Mouse (Mus musculus): ENCODE results near the gene Mtfr1l.

Gene Mtfr1l

DNA sequence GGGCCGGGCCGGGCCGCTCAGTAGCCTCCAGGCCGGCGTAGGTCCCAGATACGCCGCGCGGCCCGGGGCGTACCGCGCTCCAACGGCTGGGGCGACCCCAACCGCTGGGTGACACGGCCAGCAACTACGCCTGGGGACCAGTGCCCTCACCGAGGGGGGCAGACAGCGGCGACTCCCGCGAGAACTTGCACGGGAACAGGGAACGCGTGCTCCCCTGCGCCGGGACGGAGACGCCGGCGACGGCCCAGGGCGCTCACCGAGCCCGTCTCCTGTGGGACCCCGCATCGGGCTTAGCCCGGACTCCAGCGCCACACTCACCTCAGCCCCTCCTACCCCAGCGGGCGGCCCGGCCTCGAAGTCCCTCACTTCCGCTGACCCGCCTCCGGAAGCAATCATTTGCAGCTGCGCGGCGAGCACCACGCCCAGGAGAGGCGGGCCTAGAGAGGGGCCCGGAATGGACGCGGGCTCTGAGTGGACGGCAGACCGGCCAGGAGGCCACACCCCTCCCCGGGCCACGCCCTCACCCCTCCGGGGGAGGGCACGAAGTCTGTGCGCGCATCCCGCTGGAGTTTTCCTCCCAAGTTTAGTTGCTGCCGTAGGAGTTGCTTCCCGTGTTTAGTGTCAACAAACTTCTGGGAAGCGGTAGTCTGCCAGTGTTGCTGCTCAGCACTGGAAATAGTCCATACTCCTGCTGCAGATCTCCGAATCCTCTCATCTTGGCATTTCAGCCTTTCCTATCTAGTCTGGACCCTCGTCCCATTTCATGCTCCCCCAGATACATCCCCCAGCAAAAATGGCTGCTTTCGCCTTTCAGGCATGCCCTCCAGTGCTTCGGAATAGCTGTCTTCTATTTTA is at the start of gene Mtfr1l:
Gene Mtfr1l (minus strand): TSS at position 456 of the 855 bp plus-strand sequence.
- DNase-seq = peak; percentile 99

DNA sequence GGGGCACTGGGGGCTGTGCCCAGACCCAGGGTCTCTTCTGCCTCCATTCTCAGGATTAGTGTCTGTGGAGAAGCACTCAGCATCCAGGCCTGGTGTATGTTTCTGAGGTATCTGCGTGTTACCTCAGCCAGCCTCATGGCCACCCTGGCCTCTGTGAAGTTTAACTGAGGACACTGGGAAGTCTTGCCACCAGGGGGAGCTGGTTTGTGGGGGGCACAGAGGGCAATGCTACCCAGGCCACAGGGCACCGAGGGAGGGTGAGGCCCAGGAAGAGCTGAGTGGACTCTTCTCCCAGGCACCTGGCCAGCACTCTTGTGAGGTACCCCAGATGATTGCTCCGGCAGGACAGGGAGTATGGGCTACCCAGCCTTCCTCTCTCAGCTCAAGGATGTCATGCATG is 48.3 kb upstream of the Mtfr1l start:
- peak; percentile 63 for DNase-seq

DNA sequence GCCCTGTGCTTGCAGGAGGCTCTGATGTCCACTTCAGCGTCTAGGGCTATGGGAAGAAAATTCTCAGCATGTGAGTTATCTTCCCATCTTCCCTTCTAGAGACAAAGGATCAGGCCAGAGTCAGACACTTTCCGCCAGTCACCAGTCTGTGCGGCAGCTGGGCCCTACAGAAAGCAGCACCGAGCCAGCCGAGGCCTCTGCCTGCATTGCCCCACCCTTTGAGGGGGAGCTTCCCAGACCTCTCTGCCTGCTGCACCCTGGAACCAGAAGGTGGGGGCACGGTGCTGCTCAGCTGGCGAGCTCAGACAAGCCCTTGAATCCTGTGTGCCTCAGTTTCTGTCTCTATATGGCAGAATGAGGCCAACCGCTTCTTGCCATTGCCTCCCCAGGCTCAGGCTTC is 46.2 kb upstream of the Mtfr1l start:
- DNase-seq = no peak

DNA sequence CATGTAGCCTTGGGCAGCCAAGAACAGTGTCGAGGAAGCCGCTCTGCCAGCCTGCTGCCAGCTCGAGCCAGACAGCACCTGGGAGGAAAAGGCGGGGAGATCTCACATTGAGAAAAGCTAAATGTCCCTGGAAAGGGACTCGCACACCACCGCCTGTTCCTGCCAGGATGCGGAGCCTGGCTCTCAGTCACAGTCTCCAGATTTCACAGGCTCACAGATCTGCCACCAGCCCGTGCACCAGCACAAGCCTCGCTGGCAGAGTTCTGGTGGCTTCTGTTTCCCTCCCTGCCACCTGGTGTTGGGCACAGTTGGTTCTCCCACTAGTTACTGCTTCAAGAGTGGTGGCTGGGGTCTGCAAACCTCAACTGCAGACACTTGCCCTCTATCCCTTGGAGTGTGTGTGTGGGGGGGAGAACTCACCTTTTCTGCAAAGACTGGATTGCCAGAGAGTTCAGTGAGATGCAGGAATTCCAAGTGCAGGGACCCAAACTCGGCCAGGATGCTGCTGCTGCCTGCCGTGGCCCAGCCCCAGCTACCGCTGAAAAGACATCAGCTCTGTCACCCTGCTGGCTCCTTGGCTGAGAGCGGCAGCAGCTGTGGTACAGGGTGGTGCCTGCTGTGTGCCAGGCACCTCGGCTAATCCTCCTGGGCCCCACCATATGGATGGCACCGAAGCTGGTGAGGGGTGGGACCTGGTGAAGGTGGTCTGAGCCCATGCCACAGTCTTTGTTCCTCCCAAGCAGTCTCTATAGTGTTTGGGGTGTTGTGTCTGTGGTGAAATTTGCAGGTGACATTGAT is 45.4 kb upstream of the Mtfr1l start:
- no peak for DNase-seq

DNA sequence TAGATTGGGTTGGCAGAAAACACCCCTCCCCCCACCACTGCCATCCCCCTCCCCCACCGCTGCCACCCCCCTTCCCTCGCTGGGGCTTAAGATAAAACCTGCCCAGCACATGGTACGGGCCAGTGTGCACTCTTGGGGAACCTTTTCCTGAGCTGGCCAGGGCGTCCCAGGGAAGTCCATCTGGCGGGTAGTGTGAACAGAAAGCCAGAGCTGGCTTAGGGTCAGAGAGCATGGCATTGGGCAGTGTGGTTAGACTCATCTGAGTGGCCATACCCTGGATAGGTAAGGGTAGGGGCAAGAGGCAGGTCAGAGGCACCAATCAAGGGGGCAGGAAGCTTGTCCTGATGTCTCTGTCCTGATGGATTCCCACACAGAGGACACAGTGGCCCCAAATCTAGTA is 44.4 kb upstream of the Mtfr1l start:
- DNase-seq = no peak

DNA sequence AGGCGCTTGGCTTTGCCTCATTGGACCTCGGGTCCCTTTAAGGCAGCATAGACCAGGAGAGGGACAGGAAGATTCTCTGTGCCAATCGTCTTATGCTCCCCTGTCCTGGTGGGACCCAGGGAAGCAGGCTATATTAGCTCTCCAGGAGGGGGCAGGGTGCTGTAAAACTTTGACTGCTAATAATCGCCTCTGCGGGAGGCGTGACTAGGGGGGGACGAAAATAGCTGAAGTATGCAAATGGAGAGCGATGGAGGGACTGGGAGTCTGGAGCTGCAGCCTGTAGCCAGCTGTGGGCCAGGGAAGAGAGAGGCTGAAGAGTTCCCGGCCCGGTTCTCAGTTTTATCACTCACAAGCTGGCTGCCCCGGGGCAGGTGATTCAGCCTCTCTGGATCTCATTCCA is 44.0 kb upstream of the Mtfr1l start:
- peak; percentile 80 for DNase-seq

DNA sequence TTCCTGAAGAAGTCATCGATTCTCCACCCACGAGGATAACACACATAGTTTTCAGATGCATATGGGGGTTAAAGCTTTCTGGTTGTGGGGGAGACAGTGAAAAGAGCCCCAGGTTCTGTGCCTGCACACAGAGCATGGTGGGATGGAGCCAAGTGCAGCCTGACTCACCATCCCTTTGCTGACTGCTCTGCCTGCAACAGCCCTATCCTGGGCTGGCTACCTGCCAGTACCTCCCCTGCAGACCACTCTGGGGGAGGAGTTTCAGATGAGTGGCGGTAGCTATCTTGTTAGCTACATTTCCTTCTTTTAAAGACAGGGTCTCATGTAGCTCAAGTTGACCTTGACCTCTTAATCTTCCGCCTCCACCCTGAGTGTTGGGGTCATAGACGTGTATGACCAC is 43.2 kb upstream of the Mtfr1l start:
- no peak for DNase-seq

DNA sequence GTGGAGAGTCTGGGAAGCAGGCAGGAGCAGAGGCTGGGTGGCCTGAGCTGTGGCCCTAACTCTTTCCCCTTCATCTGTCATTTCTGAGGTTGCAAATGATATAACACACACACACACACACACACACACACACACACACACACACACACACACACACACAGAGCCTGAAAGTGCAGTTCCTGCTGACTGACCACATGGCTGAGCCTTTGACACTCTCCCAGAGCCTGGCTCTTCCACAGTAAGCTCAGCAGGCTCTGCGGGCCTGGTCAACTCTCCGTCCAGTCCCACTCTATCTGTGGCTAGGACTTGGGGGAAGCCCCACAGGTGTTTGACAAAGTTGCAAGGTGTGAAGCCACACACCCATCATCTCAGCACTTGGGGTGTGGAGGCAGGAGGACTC is 42.1 kb upstream of the Mtfr1l start:
- no peak for DNase-seq

DNA sequence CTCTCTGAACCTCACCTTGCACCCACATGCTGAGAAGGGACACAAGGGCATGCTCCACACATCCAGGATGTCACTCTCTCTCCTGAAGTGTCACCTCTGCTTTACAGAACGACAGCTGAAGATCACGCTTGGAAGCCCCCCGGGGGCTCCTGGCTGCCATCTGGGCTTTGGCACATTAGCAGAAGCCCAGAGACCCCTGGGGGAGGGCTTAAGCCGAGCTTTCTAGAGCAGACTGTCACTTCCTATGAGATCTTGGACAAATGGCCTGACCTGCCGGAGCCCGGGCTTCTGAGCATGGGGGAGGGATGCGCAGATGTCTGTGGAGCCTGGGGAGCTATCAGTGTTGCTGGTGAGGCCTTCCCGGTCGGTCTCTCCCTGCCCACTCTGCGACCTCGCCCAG is 40.3 kb upstream of the Mtfr1l start:
- DNase-seq = no peak

DNA sequence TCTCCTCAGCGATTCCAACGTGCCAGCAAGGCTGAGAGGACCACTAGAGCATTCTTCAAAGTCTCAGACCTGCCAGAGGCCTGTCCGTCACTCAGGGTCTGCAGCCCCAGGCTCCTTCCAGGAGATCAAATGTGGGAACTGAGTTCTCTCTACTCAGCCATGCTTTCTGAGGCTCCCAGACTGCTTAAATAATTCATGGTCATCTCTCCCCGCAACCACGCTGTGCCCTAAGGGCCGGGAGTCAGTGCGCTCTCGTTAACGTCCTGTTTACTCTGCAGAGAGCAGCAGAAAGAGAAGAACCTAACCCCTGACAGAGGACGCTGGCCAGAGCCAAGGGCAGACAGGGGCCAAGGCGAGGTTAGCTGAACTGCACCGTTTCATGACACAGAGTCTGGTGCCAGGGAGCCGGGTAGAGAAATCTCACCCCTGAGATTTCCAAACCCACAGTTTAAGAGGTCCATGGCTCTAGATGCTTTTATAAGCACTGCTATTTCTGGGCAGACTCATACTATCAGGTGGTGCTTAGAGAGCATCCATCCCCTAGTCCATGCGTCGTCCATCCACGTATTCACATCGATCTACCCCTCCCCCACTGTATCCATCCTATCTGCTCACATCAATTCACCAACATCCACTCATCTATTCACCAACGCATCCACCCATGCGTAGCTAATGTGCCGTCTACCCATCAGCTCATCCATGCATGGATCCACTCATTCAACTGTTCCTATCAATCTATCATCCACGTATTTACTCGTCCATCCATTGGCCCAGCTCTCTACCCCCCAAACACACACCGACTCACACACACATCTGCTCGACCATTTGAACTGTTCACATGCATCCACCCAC is 37.5 kb upstream of the Mtfr1l start:
- DNase-seq = no peak

DNA sequence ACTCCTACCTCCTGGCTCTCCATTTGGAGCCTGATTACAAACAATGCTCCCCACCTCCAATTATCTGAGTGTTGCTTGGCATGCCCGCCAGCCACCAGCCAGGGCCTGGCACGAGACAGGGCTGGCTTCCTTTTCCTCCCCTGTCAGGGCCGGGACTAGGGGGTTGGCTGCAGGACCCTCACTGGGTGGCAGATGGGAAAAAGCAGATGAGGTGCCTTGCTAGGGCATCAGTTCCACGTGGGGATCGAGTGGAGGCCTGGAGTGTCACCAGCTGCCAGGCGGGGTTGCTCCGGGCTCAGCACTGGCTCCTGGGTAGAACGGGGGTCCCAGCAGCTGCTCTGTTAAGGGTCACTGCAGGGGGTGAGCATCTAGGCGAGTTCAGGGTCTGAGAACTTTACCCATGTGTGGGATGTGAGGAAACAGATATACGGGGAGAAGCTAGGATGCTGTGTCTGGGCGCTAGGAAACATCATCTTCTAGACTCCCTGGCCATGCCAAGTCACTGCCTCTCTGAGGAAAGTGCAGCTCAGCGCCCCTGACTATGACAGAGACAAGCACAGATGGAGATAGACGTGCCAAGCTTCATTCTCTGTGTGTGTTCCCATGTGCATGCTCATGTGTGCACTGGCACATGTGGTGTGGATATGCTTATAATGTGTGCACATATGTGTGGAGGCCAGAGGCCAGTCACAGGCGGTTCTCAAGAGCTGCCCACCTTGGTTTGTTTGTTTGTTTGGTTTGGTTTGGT is 35.7 kb upstream of the Mtfr1l start:
- no peak for DNase-seq

DNA sequence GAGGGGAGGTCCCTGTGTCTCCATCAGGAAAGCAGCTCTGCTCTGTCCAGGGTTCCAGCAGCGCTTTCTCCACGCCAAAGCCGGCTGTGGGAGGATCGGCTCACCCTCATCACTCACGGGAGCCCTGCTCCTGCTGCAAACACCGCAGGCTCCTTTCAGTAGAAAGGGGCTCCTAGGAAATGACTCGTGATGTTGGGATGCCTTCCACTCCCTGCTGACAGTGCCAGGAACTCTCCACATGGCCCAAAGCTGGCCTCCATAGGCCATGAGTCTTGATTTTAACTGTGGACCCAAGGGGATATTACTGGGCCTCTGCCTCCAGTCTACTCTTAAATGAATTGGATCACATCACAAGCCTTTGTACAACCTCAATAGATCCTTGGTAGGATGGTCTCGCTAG is 34.6 kb upstream of the Mtfr1l start:
- no peak for DNase-seq

DNA sequence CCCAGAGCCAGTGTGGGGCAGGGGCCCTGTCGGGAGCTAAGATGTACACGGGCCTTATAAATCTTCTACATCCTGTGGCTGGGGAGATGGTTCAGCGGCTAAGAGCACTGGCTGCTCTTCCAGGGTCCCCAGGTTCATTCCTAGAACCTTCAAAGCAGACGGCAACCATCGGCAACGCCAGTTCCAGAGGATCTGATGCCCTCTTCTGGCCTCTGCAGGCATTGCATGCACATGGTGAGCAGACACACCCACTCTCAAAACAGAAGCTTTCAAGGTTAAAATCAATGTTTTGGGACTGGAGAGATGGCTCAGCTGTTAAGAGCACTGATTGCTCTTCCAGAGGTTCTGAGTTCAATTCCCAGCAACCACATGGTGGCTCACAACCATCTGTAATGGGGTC is 34.0 kb upstream of the Mtfr1l start:
- no peak for DNase-seq

DNA sequence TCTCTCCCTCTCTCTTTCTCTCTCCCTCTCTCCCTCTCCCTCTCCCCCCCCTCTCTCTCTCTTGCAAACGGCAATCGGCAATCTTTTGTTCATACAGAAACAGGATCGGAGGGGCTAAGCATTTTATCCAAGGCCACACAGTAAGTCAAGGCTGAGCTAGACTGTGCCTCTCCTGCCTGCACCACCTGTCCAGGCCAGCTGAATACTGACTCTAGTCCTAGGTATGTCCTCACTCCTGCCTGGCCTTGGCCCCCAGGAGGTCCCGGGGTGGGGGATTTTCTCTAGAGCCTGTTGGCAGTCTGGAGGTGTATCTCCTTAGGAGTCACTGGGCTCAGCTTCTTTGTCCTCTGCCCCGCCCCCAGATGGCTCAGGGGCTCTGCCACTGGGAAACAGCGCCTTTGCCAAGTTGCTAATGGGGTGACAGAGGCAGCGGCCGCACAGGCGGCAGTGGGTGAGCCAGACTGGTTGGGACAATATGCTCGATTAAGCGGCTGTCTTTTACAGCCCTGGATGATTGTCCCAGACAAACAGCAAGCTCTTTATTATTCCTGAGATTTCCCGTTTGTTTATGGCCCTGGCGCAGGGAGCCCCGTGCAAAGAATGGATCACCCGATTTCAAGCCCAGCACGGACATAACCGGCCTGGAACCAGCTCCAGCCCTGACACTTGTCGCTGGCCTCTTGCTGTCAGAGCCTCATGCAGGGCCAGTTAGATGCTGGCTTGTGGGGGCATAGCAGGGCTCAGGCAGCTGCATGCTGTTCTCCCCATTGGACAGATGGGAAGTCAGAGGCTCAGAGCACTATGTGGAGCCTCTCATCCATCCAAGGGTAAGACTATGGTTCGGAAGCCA is 32.4 kb upstream of the Mtfr1l start:
- DNase-seq = peak; percentile 80

DNA sequence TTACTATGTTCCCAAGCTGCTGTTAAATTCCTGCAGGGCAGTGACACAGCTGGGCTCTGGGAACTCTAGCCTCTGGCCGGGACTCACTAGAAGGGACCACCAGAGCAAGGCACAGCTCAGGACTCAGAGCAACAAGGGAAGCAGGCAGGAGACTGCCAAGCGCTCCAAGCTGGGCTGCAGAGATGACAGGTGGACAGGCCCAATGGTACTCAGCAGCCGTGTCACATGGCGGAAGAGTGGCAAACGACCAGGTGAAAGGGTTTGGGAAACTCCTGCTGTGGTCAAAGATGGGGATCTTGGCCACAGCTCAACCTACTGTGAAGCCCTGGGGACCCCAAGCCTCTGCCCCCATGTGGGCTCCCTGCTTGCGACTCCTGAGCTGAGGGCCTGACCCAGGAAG is 28.9 kb upstream of the Mtfr1l start:
- DNase-seq = no peak

DNA sequence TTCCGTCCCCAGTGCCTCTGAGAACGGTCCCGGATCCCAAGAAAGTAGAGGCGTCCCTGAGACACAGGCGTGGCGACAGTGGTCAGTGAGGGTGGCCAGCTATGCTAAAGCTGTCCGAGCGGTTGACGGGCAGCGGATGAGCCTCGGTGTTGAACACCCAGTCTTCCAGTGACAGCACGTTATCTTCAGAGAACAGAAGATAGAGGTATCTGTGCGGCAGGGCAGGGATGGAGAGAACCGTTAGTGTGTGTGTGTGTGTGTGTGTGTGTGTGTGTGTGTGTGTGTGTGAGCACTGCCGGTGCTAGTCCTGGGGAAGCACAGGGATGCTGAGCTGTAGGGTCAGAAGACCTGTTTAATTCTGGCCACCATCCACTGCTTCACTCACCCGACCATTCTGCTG is 28.4 kb upstream of the Mtfr1l start:
- DNase-seq = no peak

DNA sequence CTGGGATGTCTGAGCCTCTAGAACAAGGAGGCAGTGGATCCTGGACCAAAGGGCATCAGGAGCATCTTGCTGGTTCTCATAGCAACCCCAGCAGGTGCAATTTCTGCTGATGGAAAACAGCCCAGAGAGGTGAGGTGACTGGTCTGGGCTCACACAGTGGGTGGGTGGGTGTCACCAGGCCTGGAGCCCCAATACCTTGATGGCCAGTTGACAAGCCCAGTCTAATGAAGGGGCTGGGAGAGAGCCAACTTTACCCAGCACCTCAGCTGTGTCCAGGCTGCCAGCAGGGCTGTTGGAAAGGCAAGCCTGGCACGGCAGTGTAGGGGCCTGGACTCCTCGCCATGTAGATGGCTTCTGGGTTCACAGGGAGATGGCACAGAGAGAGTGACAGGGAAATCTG is 26.8 kb upstream of the Mtfr1l start:
- DNase-seq = no peak

DNA sequence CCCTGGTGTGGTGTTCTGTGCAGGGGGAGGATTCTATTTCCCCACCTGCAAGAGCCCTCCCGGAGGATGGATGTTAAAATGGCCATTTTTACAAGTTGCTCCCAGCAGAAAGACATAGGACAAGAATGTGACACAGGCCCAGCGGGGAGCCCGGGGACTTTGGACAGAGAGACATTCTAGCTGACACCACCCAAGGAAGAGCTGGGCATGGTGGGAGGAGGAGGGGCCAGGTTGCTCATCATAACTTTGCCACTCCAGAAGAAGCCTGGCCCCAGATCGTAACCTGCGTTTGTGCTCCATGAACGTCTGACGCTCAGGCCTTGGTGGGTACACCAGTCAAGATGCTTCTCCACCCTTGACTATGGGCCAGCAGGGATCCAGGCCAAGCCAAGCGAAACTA is 25.5 kb upstream of the Mtfr1l start:
- no peak for DNase-seq

DNA sequence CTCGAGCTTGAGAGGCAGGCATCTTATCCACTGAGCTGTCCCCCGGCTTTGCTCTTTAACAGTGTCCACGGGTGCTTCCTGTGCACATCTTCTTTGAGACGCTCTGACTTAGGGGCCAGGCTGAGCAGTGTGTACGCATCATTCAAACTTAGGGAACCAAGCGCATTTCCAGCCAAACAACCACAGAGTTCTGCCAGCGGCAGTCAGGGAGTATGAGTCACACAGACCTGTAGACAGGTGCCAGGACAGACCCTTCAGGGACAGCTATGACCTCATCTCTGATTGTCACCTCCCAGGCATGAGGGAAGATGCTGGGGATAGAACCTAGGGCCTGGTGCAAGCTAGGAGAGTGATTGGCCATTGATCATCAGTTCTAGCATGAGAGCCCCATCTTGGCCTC is 24.0 kb upstream of the Mtfr1l start:
- DNase-seq = no peak

DNA sequence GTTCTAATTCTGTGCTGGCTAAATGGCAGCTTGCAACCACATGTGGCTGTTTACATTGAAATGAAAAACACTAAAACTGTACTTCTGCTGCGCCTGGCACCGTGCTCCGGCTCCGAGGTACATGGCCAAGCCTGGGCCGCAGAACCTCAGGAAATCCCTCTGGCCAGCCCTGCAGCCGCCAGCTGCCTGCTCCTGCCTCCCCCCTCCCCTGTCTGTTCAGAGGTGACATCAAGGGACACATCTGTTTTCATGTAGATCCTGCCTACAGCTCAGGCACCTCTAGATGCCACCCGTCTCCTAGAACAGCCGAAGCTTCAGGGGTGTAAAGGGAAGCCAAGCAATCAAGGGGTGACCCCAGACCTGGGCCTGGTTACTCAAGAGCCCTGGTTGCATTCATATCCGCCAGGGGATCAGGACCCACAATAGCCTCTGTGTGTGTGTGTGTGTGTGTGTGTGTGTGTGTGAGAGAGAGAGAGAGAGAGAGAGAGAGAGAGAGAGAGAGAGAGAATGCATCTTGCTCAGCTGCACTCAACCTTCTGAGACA is 23.5 kb upstream of the Mtfr1l start:
- no peak for DNase-seq

DNA sequence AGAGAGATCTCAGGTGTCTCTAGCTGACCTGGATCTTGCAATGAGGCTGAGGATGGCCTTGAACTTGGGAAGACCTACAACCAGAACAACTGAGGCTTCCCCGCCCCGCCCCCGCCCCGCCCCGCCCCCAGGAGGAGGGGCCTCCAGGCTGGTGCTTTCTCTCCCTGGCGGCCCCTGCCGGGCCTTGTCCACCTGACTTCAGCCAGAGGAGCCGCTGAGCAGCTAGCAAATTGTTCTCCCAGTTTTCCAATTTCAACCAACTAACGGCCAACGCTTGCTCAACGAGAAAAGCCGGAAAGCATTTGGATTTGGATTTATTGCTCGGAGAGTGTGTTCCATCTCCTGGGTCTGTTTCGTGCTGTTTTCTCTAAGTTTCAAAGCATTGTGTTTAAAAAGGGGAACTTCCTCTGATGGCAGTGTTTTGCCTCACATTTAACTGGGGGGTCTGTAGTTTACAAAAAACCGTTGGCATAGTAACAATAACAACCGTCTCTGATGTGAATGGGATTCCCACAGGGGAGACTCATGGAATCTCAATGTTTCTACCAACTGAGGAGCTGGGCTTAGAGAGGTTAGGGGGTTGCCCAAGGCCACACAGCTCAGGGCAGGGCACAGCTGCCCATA is 22.6 kb upstream of the Mtfr1l start:
- DNase-seq = no peak
